Mouse (Mus musculus) naive thymus-derived CD4-positive, alpha-beta T cell, adult 2 months (primary cell): ENCODE data around the gene Mtch1.

Experiments
- DNase-seq: peaks from one replicate; pipeline ENCODE4 v3.0.0-alpha.2; 2011; ENCODE audit warnings: low read depth

Mtch1 gene

GRCm38 (mm10) chr17:29305058-29305806, 42.5 kb downstream of the Mtch1 start:
- no peak for DNase-seq

DNA sequence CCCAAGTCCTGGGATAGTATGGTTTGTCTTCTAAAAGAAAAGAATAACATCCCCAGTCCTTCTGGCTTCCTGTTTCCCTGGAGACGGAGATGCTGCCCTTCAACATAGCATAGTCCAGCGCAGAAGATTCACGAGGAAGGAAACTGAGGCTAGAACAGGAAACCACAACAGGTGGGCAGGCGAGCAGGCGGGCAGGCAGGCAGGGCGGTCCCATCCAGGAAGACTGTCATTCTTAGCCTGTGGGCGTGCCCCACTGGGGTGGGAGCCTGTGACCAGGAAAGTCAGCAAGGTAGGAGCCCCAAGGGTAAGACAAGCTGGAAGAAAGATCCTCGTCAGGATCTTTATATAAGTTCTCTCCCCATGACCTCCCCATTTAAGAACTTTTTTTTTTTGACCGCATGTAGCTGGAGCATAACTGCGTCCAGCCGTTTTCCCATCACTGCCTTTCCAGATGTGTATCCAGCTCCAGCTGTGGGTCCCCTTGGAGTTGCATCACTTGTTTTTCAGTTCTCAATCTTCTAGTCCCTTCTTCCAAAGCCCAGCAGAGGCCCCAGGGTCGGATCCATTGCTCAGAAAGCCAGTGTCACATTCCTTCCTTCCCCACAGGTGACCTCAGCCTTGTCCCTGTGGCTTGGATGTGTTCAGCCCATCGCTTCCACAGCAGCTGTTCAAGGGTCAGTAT, 43.2 kb downstream of the Mtch1 start:
- DNase-seq: peak; percentile 36

DNA sequence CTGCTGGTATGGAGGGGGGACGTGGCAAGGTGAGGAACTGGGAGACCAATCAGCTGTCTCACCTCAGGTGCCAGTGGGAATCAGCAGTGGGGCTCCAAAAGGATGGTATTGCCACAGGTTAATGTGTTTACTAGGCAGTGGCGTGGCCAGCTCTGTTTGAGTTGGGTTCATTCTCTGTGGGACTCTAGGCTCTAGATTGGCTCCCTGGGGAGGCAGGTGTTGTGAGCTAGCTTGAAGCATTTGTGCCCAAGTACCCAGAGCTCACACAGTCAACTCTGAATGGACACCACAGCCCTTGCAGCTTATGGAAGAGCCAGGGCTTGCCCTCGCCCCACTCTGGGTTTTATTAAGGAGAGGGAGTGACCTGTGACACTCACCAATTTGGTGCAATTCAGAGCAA, 43.9 kb downstream of the Mtch1 start:
- DNase-seq: no peak

- peak; percentile 46 for DNase-seq
Measured at GRCm38 (mm10) chr17:29303087-29303486, 44.6 kb downstream of the Mtch1 start.

DNA sequence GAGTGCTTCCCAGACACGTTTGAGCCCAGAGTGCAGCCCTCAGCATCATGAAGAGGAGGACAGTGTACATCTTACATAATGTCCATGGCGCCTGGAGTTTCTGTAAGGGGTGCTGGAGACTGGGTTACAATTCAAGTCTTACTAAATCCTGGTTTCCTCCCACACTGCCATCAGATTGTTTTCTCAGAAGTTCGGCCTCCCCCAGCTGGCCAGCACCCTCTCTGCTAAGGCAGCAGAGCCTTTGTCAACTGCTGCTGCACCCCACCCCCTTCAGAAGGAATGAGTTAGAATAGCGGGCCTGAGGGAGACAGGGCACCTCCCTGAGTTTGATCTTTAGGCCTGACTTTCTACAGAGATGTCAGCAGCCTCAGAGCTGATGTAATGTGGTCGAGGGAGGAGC, 45.6 kb downstream of the Mtch1 start:
- no peak for DNase-seq

DNA sequence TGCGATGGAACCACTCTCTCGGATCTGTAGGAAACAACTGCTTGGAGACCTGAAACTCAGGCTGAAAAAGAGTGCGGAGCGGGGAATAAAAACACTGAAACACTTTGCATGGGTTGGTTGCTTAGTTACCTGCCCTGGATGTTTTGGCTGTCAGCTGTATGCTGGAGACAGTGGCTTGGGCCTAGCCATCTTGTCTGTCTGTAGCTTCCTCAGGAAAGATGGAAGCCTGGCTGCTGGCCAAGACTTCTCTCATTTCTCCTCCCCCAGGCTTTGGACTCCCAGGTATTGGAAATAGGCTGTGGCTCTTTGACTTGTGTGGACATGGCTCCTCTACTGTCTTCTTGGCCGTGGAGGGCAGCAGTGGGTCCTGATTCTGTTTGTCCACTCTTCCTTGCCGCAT, 46.3 kb downstream of the Mtch1 start:
- no peak for DNase-seq

GRCm38 (mm10) chr17:29300926-29301325, 46.8 kb downstream of the Mtch1 start:
- no peak for DNase-seq

- DNase-seq: no peak
Measured at GRCm38 (mm10) chr17:29299282-29299681, 48.5 kb downstream of the Mtch1 start.

GRCm38 (mm10) chr17:29297813-29298212, 49.9 kb downstream of the Mtch1 start:
- peak; percentile 15 for DNase-seq

GRCm38 (mm10) chr17:29297321-29297720, 50.4 kb downstream of the Mtch1 start:
- DNase-seq: no peak

- no peak for DNase-seq
Measured at GRCm38 (mm10) chr17:29295835-29296234, 51.9 kb downstream of the Mtch1 start.

DNA sequence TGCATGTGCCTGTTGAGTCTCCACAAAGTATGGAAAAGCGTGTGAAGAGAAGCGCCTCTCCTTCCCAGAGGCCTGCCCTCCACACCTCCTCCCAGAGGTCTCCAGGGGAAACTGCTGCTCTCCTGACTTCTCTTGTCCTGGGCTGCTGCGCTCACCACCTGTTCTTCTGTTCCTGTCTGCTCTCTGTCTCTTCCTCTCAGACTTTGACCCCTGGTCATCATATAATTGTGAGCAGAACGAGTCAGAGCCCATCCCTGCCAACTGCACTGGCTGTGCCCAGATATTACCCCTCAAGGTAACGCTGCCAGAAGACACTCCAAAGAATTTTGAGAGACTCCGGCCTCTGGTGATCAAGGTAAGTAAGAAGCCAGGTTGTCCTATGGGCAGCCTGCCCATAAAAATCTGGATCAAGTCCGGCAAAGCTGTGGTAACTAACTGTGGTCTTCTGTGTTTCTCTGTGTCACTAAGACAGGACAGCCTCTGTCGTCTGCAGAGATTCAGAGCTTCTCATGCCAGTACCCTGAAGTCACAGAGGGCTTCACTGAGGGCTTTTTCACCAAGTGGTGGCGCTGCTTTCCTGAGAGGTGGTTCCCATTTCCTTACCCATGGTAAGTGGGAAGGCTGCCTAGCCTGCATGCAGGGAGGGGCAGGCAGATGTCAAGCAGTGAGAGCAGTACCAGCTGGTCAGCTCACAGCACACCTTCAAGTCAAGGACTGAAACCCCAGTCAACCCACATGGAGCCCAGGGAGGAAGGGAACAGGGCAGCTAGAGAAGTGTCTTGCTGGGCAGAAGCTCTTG, 53.7 kb downstream of the Mtch1 start:
- no peak for DNase-seq

DNA sequence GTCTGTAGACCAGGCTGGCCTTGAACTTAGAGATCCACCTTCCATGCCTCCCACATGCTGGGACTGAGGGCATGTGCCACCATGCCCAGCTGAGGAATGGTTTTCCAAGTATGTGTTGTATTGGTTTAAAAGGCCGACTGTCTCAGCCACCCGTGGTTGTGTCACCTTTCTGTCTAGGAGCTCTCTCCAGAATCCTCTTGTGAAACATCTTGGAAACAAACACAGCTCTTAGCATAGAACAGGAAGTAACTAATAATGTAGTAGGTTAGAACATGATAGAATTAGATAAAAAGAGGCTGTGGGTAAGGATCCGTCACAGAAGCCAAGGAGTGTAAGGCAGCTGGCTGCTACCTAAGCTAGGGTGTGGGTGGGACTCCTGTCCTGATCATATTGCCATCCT, 54.7 kb downstream of the Mtch1 start:
- DNase-seq: no peak

DNA sequence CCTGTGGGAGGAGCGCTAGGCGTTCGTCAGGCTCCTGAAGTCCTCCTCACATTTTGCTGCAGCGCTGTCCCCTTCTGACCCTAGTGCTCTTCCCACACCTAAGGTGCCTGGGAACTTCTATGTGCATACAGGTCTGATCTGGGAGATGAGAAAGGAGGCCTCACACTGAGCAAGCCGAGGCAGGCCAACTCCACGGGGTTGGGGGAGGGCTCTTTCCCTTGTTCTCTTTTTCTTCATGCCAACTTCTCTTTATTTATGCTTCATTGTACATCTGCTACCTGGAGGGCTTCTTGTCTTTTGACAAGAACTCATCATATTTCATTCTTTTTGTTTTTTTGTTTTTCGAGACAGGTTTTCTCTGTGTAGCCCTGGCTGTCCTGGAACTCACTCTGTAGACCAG, 55.9 kb downstream of the Mtch1 start:
- no peak for DNase-seq

GRCm38 (mm10) chr17:29282216-29282952, 65.3 kb downstream of the Mtch1 start:
- DNase-seq: no peak
